Mouse (Mus musculus): ENCODE results near the gene Sdk1.

DNA sequence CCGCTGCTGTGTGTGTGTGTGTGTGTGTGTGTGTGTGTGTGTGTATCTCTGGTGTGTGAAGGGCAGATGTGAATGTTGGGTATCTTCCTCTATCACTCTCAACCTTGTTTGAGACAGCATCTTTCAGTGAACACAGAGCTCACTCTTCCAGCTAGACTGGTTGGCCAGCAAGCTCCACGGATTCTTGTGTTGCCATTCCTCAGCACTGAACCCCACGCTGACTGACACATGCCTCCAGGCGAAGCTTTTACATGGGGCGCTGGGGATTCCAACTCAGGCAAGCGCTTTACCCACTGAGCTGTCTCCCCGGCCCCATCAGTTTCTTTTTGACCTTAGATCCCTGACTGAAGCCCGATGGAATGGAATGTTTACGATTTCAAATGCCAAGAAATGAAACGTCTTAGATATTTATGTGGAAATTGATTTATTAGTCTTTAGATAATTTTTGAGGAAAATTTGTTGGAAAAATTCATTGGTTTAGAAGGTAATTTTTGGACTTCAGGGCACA lies 582.6 kb downstream of the Sdk1 start:
- TF ChIP-seq CTCF (IDR thresholded peaks at IDR 0.05; ENCODE audit: low read depth, low read length) (no peak), POLR2A (IDR thresholded peaks at IDR 0.05; ENCODE audit: extremely low read depth, insufficient read depth, low read length) (no peak)
